Mouse (Mus musculus) layer of hippocampus, adult 8-10 months (tissue): ENCODE results near the gene Olfr1305. TPM values are rescaled to one million over a fixed set of nuclear protein-coding genes. Genes with fewer than 3 reads are reported as not detected.

Source experiments
- DNase-seq, 2 experiments: peaks; one replicate each; pipeline ENCODE4 v3.0.0; 2022; ENCODE audit warnings: low spot score in 2 of 2
- total RNA-seq, 4 experiments: library from RNA; stranded (reverse); gene quantifications; 2 replicates each; pipeline ENCODE4 v1.2.4; 2022

Gene Olfr1305
- not detected for total RNA-seq

GRCm38 (mm10) chr2:111877049-111877448 lies at the start of gene Olfr1305:
TSS of gene Olfr1305 (minus strand) at chr2:111877149.
- DNase-seq = no peak

- DNase-seq = no peak
Observed at GRCm38 (mm10) chr2:111916171-111916570, 39.2 kb upstream of the Olfr1305 start, which contains the start of gene Olfr1306. TSS of gene Olfr1306 (minus strand) at chr2:111916271.

- DNase-seq = no peak
Observed at GRCm38 (mm10) chr2:111820240-111820639, 56.7 kb downstream of the Olfr1305 start, which contains the start of gene Olfr1303. TSS of gene Olfr1303 (minus strand) at chr2:111820340.

Other genes with a start within 250 kb of the Olfr1305 start
- not detected for gene Olfr1298, start 227.9 kb downstream of the Olfr1305 start, total RNA-seq
- gene Olfr1299, start 215.7 kb downstream of the Olfr1305 start, total RNA-seq = not detected
- not detected for gene Olfr1301, start 126.1 kb downstream of the Olfr1305 start, total RNA-seq
- gene Olfr1302, start 99.7 kb downstream of the Olfr1305 start, total RNA-seq = not detected
- gene Olfr1303, start 56.8 kb downstream of the Olfr1305 start, total RNA-seq = not detected
- gene Olfr1306, start 39.1 kb upstream of the Olfr1305 start, total RNA-seq = not detected
- under 1 TPM; 0.02 to 0.05 (median 0.04) TPM for gene Olfr1307, start 72.3 kb upstream of the Olfr1305 start, total RNA-seq
- gene Olfr1308, start 87.8 kb upstream of the Olfr1305 start, total RNA-seq = not detected
- gene Olfr1309, start 113.1 kb upstream of the Olfr1305 start, total RNA-seq = not detected
- gene Olfr1310, start 135.6 kb upstream of the Olfr1305 start, total RNA-seq = not detected
- gene Olfr1311, start 147.3 kb upstream of the Olfr1305 start, total RNA-seq = not detected
- not detected for gene Olfr1312, start 173.1 kb upstream of the Olfr1305 start, total RNA-seq
- gene Olfr1313, start 200.7 kb upstream of the Olfr1305 start, total RNA-seq = not detected
- not detected for gene Olfr1314, start 219.6 kb upstream of the Olfr1305 start, total RNA-seq
- not detected for gene Olfr1315-ps1, start 238.3 kb upstream of the Olfr1305 start, total RNA-seq